Mouse (Mus musculus) thymus, postnatal 14 days (tissue): ENCODE measurements around the gene Pawr.
"Not testable (repeated sequence)": the region's sequence is repeated elsewhere in the genome, so short reads cannot be mapped to it uniquely, and the experiment has no call there.

Experiments used
- DNase-seq: peaks from one replicate; pipeline ENCODE4 v3.0.0; 2021

Gene Pawr

DNA sequence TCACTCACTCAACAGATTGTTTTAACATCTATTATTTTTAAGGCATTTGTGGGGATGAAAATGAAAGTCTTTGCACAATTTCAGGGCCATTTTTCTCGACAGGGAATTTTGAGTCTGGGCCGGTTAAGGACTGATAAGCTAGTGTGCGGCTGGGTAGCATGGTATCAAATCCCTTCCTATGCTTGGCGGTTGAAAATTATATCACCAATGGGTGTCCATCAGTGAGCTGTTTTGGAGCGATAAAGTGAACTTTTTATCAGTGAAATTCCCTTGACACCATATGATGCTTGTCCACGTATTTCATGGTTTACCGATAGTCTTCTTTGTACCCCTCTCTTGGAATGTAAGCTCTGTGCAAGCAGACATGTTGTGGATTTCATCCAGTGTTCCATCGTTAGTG lies 17.5 kb upstream of the Pawr start:
- no peak for DNase-seq

DNA sequence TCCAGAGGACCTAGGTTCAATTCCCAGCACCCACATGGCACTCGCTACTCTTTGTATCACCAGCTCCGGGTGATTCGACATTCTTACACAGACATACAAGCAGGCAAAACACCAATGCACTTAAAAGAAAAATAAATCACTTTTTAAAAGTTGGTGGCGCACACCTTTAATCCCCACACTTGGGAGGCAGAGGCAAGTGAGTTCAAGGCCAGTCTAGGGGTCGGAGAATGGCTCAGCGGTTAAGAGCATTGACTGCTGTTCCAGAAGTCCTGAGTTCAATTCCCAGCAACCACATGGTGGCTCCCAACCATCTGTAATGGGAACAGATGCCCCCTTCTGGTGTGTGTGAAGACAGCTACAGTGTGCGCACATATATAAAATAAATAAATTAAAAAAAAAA lies 16.7 kb upstream of the Pawr start:
- no peak for DNase-seq

DNA sequence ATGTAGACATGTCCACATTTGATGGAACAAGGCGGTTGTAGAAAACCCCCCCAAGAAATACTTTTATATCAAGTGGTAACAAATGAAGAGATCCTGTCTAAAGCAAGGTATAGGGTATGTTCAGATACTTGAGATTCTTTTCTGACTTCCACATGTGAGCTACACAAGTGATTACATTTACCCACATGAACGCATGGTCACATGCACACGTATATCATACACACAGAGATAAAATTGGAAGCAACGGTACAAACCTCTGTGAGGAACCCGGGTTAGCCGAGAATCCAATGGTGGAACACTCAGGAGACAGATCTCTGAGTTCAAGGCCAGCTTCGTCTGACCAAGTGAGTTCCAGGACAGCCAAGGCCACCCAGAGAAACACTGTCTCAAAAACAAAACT lies 3.6 kb upstream of the Pawr start:
- no peak for DNase-seq

DNA sequence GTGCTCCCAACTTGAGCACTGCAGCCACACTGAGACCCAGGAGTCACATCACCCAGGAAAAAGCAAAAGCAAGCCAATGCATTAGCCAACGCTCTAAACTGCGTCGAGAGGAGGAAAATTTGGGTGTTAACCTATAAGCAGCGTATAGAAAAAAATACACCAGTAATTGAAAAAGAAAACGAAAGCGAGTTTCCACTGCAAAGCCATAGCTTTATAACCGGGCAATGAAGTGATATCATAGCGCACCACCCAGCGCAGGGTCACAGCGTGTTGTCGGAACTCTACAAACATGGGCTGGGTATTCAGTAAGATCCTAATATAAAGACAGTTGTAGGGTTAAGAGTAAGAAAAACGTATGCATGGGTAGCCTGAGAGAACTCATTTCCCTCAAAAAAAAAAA lies 2.9 kb upstream of the Pawr start:
- no peak for DNase-seq

DNA sequence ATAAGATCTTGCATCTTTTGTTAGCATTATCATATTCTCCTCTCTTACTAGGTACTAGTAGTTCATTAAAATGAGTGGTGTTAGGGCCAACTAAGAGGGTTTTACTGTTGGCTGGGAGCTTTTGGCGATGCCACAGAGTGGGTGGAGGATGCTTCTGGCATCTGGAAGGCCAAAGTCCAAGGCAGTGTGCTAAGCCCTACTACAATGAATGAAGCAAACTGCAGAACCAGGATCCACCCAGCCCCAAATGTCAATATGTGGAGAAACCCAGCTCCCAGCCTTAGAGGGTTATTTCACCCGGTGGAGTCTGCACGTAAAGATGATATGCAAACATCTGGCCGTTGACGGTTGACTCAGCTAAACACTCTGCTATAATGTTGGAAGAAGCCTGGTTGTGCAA lies 2.1 kb upstream of the Pawr start:
- DNase-seq = no peak

DNA sequence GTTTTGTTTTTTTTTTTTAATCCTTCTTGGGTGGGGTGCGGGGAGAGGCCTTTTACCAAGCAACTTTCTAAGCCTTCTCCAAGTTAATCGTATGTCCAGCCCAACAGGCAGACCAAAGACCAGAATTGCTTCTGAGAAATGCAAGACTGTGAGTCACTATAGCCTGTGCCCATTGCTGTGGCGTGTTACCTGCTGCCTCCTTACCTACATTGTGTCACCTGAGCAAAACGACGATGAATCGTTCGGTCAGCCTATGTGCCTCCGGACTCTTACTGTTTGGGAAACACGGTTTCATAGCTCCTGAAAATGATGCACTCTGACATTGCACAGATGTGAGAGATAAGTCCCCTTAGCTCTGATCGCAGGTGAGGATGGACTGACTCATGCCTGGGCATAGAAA lies 957 bp upstream of the Pawr start:
- no peak for DNase-seq

DNA sequence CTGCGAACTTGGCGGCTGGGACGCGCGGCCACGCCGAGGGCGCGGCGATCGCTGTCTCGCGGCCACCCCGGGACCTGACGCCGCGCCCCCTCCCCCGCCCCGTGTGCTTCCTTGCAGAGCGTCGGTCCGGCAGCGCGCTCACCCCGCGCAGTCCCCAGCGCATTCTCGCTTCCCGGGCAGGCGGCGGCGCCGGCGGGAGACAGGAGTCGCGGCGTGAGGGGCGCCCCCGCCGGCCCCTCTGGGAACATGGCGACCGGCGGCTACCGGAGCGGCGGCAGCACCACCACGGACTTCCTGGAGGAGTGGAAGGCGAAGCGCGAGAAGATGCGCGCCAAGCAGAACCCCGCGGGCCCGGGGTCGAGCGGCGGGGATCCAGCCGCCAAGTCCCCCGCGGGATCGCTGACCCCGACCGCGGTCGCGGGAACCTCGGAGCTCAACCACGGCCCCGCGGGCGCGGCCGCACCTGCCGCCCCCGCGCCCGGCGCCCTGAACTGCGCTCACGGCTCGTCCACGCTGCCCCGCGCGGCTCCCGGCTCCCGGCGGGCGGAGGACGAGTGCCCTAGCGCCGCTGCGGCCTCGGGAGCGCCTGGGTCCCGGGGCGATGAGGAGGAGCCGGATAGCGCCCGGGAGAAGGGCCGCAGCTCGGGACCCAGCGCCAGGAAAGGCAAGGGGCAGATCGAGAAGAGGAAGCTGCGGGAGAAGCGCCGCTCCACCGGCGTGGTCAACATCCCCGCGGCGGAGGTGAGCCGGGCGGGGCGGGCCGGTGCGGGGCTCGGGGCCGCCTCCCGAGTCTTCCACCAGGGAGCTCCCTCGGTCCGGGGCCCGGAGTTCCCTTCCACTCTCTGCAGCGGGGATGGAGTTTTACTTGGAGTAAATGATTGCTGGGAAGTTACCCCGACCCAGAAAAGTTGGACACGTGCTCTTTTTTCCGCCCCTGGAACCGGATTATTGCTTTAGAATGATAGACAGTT lies 935 bp downstream of the Pawr start:
- peak; percentile 14 for DNase-seq

DNA sequence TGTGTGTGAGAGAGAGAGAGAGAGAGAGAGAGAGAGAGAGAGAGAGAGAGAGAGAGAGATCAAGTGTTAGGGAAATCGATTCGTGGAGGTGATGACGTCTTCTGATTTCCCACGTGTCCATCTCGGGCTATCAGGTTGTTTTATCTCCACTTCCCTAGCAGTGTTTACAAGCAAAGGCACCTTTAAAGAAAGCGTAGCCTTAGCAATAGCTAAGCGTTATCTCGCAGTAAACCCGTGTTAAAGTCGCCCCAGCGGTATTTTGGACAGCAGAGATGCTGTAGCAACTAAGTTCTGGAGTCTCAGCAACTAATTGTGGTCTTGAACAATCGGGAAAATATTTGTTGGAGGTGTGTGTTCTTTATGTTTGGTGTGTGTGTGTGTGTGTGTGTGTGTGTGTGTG lies 1.7 kb downstream of the Pawr start:
- no peak for DNase-seq

DNA sequence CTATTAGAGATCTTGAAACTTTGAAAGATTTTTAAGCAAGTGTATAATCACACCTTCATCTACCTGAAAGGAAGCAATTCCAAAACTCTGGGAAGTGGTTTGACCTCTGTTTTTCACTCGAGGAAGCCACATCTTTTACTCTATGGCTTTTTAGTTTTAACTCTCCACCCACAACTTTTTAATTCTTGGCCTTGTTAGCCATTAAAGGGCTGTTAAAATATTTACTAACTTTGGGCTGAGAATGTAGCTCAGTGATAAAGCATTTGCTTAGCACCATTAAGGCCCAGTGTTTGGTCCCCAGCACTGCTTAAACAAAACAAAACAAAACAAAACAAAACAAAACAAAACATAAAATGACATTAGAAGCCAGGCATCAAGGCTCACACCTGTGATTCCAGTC lies 2.2 kb downstream of the Pawr start:
- DNase-seq = no peak

DNA sequence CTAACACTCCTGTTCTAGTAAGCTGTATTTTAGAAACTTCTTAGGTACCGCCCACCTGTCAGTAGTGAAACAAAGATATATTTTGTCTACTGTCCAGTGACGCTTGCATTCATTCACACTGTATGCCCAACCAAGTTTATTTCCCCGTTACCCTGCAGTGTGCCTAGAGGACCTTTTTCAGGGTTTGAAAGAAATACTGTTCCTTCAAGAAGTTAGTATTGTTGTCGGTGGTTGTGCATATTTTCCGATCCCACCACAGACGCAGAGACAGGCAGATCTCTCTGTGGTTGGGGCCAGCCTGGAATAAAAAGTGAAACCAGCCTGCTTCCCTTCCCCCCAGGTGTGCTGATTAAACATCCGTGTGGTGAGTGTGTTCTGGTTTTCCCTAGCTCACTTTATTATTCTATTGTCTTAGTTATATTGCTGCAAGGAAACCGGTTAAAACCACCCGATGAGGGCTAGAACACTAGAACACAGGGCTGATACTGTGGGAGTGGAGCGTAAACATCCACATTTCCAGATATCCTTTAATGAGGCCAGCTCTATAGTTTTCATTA lies 3.9 kb downstream of the Pawr start:
- no peak for DNase-seq

DNA sequence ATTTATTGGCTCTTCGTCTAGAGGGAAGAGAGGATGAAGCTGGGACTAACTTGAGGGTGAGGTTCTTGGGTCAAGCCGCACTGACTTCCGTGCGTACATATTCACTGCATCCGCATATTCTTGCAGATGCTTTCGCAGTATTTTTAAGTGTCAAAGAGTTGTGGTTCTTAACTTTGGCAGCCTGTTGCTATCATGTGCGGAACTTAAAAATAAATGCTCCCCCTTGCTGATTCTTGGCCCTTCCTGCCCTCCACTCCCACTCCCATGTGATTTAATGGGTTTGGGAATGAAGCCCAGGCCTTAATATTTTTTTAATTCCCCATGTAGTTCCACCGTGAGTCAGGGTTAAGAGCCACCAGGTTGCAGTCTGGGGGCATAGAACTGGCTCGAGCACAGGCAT lies 4.7 kb downstream of the Pawr start:
- no peak for DNase-seq

DNA sequence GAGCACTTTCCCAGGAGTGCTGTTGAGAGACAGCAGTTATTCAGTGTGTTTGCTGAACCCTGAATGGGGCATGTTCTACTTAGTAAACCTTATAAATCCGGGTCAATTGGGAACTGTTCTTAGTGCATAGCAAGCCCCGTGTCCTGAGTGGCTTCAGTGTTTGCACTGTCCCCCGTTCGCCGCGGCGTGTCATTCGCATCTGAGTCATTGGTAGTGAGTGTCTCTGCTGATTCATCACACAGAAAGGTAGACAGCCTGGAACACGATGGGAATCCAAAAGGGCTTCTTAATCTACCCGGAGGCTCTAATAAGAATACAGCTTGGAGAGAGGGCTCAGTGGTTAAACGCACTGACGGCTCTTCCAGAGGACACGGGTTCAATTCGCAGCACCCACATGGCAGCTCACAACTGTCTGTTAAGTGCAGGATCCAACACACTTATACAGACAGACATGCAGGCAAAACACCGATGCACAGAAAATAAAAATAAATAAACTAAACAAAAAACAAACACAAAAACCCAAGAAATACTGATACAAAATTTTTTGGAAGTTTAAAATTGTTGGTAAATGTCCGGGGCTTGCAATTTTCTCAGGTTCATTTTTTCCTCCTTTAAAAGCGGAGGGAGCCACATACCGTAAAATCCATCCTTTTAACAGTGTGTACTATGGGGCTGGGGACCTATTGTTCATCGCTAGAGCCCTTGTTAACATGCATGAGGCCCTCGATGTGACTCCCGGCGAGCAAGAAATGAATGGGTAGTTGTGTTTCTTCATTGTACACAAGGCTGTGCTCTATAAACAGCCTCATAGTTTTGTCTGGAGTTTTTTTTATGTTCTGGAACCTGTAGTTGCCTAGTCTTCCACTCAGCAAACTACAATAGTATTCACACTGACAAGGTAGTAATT lies 6.4 kb downstream of the Pawr start:
- no peak for DNase-seq

DNA sequence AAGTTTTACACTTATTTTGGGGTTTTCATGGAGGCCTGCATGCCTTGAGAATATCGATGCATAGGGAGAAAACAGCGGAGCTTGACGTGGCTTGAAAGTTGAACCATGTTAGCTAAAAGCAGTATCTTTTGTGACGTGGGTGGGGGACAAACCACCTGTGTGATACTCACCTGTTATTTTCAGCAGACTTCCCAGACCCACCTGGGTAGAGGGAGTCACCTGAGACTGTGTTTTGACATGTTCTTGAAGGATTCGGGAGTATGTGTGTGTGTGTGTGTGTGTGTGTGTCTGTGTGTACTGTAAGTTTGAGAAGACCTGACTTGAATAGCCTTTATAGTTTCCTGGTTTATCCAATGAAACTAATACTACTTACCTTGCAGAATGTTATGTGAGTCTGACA lies 7.2 kb downstream of the Pawr start:
- no peak for DNase-seq

DNA sequence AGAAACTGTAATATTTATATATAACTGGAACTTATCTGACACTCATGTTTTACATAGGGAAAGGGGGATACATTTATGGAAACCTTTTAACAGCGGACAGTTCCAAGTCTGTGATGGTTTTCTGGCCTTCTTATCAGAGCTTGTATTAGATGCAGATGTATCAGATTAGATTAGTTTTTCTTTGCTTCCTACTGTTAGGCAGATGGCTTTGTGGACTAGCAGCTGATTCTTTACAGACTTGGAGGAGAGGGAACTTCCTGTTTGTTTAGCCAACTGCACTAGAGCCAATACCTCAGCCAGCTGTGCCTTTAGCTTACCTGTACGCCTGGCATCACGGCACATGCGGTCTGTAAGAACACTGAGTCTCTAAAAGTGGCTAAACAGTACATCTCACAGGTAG lies 8.0 kb downstream of the Pawr start:
- DNase-seq = no peak

DNA sequence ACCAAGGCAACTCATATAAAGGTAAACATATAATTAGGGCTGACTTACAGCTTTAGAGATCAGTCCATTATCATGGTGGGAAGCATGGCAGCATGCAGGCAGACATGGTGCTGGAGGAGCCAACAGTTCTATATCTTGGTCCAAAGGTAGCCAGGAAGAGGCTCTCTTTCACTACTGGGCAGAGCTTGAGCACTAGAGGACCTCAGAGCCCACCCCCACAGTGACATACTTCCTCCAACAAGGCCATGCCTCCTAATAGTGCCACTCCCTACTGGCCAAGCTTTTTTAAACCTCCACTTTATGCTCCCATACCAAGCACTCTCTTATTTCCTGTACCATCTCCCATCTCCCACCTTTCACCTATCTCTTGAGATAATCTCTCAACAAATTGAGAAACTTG lies 11.8 kb downstream of the Pawr start:
- no peak for DNase-seq

DNA sequence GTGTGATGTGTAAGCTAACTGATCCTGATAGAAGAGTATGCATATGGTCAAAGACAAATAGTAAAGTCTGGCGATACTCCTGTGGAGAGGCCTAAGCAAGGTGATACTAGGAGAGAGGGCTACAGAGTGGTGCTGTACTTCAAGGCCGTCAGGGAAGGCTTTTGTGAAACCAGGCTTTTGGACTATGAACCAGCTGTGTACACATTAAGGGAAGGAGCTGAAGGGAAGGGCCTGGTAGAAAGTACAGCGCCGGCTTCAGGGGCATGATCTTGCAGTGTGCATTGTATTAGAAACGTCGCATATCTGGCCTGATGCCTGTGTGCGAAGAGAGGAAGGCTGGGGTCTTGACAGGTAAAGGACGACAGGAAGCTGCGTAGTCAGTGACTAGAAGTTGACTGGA lies 13.2 kb downstream of the Pawr start:
- DNase-seq = no peak

DNA sequence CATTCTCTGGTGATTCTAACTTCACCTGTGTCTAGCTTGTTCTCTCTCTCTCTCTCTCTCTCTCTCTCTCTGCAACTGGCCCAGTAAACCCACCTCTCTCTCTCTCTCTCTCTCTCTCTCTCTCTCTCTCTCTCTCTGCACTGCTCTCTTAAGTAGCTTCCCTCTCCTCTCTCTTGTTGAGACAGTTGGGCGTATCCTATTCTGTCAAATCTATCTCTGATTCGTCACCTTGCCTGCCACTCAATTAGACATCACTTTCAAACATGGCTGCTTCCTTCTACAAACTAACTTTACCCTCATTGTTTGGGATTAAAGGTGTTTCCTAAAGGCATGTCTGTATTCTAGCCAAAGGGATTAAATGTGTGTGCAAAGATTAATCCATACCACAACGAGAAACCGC lies 14.4 kb downstream of the Pawr start:
- not testable (repeated sequence) for DNase-seq

DNA sequence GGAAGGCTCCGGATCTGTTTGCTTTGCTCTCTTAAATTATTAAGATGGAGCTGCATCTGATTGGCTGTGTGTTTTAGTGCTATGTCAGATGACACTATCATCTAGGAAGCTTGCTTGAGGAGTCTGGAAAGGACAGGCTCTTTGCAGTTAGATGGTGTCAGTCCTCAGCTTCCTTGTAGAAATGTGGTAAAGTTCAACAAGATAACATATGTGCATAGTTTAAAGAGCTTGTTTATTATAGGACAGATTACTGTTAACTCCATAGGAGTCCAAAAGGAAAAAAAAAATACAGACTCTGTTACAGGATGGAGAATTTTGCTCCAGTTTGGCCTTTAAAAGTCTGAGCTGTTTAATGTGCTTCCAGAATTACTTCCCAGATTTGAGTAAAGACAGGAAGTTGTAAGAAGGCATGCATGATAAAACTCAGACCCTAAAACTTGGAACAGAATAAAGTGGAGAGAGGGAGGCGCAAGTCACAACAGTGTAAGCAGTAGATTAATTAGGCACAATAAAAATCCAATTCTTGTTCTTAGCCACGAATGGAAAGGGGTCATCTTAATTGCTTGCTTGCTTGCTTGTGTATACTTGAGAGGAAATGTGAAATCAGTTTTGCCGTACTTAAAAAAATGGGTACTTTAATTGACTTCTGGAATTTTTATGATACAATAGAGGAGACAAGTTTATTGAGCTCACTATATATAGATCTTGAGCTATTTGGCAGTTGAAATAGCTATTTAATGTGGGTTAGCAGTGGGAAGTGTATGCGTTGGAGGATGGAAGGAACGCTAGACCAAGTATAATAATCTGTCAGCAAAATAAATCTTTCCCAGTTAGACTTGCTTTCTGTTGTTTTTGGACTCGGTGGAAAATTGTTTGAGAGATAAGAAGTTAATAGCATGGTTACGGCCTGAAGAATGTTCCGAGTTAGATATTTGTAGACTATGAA lies 18.5 kb downstream of the Pawr start:
- DNase-seq = no peak

DNA sequence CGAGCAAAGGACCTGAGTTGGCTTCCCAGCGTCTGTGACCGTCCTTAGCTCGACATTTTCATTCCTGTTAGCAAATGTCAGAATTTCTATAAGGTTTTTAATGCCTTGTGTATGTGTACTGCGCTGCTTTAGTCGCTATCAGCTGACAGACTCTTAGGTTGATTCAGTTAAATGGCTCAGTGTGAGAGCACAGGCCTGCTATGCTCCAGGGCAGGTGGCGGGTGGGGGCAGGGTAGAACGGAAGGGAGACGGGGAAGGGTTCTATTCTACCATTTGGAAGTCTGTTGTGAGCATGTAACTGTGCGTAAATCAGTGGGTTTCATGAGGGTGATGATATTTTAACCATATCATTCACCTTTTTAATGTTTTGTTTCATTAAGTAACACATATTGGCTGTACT lies 21.0 kb downstream of the Pawr start:
- DNase-seq = no peak

DNA sequence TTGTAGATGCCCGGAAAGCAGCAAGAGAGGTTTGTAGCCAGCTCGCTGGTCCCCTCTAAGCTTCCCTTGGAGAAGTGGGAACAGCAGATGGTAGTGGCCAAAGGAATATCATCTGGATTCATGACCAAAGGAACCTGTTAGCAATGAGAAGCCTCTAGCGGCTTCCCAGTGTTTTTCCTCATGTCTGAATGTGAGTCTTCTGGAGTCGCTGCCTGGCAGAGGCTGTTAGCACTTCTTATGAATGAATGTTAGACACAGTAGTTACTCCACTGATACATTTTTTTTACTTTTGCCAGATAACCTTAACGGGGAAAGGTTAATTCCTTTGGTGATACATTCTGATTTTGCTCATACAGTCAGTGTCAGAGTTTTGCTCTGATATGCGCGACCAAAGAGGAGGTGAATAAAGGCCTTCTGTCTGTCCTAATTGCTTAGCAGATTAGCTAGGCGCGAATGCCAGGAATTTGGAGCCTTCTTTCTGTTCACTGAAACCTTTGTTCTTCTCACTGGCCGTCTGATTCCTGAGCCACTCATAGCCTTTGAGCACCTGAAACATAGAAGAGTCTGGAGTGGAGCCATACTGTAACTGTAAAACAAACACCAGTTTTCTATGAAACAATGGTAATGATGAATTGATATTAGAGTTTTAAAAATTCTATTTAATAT lies 22.9 kb downstream of the Pawr start:
- no peak for DNase-seq

DNA sequence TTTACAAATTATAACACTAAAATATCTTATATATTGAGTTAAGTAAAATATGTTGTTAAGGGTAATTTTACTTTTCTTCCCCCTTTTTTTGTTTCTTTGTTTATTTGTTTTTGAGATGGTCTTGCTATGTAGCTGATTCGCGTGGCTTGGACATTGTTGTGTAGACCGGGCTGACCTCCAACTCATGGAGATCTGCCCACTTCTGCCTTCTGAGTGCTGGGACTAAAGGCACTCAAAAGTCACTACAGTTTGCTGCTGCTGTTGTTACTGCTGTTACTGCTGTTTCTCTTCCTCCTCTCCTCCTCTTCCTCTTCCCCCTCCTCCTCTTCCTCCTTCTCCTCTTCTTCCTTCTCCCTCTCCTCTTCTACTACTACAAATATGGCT lies 23.5 kb downstream of the Pawr start:
- DNase-seq = no peak

DNA sequence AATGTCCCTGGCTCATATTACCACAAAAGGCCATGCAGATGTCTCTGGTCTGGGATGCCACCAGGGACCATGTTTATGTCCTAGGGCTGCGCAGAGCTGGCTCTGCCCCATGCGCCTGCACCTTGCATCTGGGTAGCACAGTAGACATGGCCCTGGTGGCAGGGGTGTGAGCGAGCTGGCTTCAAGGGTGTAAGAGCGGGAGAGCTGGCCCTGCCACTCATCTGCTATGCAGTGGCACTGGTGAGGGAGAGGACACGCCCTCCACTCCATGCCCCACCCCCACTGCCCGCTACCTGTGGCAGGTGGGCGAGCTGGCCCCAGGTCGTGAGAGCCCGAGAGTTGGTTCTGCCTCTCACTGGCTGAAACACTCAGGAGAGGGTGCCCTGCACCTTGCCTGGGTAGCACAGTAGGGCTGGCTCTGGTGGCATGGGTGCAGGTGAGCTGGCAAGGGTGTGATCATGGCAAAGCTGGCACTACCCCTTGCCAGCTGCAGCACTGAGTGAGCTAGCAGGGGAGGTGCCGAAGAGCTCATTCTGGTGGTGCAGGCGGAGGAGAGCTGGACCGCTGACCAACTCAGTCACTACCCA lies 24.8 kb downstream of the Pawr start:
- DNase-seq = no peak
